Mouse (Mus musculus): ENCODE results near the gene Ppp1r9a.

DNA sequence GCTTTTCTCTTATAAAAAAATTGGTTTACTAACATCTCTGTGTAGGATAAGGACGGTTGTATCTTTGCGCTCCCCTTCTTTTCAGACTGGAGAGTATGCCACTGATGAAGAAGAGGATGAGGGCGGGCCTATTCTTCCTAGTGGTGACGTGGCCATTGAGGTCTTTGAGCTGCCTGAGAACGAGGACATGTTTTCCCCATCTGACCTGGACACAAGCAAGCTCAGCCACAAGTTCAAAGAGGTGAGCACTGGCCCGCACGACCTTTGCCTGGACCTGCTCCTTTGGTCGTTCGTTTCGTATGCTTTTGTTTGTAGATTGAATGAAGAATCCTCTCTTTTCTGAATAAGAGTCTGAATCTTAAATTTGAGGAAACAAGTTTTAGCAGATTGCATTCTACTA is 197.6 kb downstream of the Ppp1r9a start:
- TF ChIP-seq MYOG (IDR thresholded peaks at IDR 0.05; ENCODE audit: control insufficient read depth in 1 of 3, insufficient read depth in 1 of 3, insufficient read length in 2 of 3, low read depth in 2 of 3) (no peak), MAX (IDR thresholded peaks at IDR 0.05; ENCODE audit: low read depth) (no peak), POLR2A (IDR thresholded peaks at IDR 0.05; ENCODE audit: insufficient read length, low read depth) (no peak), USF1 (IDR thresholded peaks at IDR 0.05; ENCODE audit: low read depth) (no peak), CEBPB (IDR thresholded peaks at IDR 0.05; ENCODE audit: insufficient read depth, poor library complexity, severe bottlenecking) (no peak), MYOD1 (IDR thresholded peaks at IDR 0.05; ENCODE audit: control insufficient read depth in 1 of 3, insufficient read length in 2 of 3, low read depth in 2 of 3) (no peak), E2F4 (IDR thresholded peaks at IDR 0.05; ENCODE audit: insufficient read depth) (no peak), POLR2AphosphoS2 (IDR thresholded peaks at IDR 0.05; ENCODE audit: insufficient read length, low read depth) (no peak), TCF12 (IDR thresholded peaks at IDR 0.05; ENCODE audit: insufficient read depth, poor library complexity, severe bottlenecking) (no peak), REST (IDR thresholded peaks at IDR 0.05; ENCODE audit: insufficient read depth, insufficient read length) (no peak)

All from myocyte (in vitro differentiated cells).